Mouse (Mus musculus) adrenal gland, adult 2 months (tissue): ENCODE data around the gene Pkn1. TPM values are rescaled to one million over a fixed set of nuclear protein-coding genes. Genes with fewer than 3 reads are reported as not detected.

Experiments
- DNase-seq: peaks from one replicate; pipeline ENCODE4 v3.0.0; 2021
- polyA plus RNA-seq: library from polyadenylated mRNA; depleted of rRNA; stranded (reverse); fragments of >200 nt; gene quantifications from 2 replicates; pipeline ENCODE4 v1.2.3, GENCODE M21; 2012
- total RNA-seq, 2 experiments: library from RNA; stranded (reverse); gene quantifications; 2 replicates each; pipeline ENCODE4 v1.2.3; 2021

Gene Pkn1
- total and polyA plus RNA-seq, 3 experiments, result 110 to 164 (median 115) TPM

- DNase-seq, result peak; percentile 95
These were observed 25.9 kb upstream of the Pkn1 start for GRCm38 (mm10) chr8:83724697-83725482.

DNA sequence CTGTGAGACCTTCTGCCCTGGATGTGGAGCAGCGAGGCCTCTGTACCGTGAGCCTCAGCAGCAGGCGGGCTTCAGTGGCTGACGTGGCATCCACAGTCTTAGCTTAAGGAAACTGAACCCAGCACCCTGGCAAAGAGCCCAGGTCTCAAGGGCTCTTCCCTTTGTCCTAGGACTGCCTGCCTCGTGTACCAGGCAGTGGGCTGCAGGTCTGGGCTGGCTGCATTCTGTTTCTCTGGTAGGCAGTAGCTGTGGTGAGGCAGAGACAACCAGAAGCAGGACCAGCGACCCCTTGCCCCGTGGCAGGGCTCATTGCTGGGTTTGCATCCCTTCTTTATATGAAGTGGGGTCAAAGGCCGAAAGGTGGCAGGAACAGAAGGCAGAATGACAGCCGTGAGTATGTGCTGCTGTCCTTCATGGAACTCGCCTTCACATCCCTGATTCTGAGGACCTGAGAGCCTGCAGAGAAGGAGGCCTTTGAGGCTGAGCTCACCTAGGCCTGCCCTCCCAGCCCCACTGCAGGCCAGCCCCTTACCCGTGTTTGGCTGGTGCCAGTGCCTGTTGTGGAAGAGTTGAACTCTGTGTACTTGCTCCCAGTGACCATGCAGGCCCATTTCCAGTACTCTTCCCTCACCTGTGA is 24.6 kb upstream of the Pkn1 start:
- DNase-seq, result no peak

DNA sequence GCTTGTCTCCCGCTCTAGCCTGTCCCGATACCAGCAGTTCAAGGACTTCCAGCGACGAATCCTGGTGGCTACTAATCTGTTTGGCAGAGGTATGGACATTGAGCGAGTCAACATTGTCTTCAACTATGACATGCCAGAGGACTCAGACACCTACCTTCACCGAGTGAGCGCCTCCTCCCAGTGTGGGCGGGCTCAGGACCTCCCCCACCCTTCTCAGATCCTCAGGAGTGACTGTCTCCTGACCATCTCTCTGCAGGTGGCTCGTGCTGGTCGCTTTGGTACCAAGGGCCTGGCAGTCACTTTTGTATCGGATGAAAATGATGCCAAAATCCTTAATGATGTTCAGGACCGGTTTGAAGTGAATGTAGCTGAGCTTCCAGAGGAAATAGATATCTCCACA is 23.7 kb upstream of the Pkn1 start:
- no peak for DNase-seq

DNA sequence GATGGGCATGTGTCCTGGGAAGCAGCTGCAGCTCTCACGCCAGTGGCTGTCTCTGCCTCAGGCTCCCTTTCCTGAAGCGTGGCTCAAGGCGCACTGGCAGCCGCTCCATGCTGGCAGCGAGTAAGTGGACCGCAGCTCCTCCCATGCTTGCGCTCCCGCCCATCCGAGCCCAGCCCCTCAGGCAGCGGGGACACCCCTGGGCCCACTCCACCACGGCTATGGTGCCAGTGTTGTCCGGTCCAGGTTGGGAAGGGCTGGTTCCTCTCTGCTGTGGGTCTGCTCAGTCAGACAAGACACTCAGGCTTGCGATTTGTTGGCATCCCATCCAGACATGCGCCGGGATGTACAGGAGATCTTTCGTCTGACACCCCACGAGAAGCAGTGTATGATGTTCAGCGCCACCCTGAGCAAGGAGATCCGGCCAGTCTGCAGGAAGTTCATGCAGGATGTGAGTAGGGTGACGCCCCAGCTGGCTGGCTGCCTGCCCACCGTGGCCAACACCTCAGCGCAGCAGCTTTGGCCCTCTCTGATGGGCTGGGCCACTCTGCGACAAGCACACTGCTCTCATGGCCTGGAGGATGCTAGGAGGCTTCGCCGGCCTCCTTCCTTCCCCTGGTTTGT is 22.5 kb upstream of the Pkn1 start:
- DNase-seq, result peak; percentile 81

DNA sequence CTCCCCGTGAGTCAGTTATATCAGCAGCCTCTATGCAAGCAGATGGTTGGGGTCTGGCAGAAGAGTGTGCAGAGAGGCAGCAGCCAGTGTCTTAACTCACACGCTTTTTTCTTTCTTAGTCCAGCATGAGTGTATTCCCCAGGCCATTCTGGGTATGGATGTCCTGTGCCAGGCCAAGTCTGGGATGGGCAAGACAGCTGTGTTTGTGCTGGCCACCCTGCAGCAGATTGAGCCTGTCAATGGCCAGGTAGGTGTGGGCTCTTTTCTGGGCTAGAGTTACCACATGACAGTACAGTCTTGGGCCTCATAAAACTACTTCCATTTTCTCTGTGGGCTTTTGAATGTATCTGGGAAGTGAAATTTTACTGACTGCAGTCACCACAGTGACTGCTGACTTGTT is 20.7 kb upstream of the Pkn1 start:
- no peak for DNase-seq

- DNase-seq, result no peak
These were observed 20.1 kb upstream of the Pkn1 start for GRCm38 (mm10) chr8:83719048-83719447.

GRCm38 (mm10) chr8:83716563-83716962 is 17.6 kb upstream of the Pkn1 start:
- no peak for DNase-seq

GRCm38 (mm10) chr8:83715771-83716170 is 16.8 kb upstream of the Pkn1 start:
- no peak for DNase-seq

DNA sequence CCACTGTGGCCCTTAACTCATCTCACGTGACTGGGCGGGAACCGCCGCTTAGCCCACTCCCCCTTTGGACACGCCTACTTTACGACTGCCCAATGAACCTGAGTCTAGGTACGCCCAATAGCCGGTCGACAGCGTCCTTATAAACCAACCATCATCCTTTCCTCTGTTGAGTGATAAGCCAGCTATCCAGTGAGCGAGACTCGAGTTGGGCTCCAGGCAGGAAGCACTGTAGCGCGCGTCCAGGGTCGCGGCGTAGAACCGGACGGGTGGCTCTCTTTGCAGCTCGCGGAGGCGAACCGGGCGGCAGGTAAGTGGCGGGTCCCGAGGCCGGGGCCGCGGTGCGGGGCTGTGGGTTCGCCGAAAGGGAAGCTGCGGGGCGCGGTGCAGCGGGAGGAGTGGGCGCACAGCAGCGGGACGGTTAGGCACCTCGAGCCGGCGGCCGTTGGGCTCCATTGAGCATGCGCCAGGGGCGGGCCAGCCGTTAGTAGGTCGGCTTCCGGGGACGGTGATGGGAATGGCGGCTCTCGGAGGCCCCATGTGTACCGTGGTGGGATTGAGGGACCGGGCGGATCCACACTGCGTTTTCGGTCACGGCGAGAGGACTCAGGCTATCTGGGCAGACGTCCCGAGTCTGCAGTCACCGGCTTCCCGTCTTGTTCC is 16.2 kb upstream of the Pkn1 start, which contains the start of gene Ddx39:
TSS of gene Ddx39 (plus strand) at position 147 of the 660 bp plus-strand sequence.
- DNase-seq, result peak; percentile 98

DNA sequence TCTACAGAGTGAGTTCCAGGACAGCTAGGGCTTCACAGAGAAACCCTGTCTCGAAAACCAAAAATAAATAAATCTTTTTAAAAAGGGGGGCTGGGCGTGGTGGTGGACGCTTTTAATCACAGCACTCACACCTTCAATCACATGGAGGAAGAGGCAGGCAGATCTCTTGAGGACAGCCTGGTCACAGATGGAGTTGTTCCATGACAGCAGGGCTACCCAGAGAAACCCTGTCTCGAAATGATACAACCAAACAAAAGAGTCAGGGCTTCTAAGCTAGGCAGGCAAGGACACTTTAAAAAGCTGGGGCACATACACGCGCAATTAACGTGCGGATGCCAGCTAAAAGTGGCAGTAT is 15.7 kb upstream of the Pkn1 start:
- no peak for DNase-seq

DNA sequence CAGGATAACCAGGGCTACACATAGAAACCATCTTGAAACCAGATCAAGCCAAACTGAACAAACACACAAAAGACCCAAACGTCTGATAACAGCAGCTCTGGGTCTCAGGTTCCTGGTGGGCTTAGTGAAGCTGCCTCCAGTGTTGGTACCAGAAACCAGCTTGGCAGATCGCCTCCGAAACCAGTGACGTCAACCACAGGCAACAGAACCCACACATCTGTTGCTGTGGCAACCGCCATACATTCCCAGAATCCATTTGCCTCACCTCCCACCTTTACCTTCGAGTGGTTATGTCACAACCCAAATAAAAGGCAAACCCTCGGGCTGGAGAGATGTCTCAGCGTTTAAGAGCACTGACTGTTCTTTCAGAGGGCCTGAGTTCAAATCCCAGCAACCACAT is 8.6 kb upstream of the Pkn1 start:
- no peak for DNase-seq

GRCm38 (mm10) chr8:83706411-83706810 is 7.4 kb upstream of the Pkn1 start:
- no peak for DNase-seq

GRCm38 (mm10) chr8:83703426-83703825 is 4.4 kb upstream of the Pkn1 start:
- no peak for DNase-seq

GRCm38 (mm10) chr8:83700423-83701085 is 1.6 kb upstream of the Pkn1 start:
- no peak for DNase-seq

- no peak for DNase-seq
These were observed 587 bp upstream of the Pkn1 start for GRCm38 (mm10) chr8:83699566-83699965.

- DNase-seq, result peak; percentile 63
These were observed 703 bp downstream of the Pkn1 start for GRCm38 (mm10) chr8:83698291-83698660.

GRCm38 (mm10) chr8:83697374-83698220 is 1.4 kb downstream of the Pkn1 start:
- peak; percentile 92 for DNase-seq

- no peak for DNase-seq
These were observed 3.5 kb downstream of the Pkn1 start for GRCm38 (mm10) chr8:83695351-83696106.

DNA sequence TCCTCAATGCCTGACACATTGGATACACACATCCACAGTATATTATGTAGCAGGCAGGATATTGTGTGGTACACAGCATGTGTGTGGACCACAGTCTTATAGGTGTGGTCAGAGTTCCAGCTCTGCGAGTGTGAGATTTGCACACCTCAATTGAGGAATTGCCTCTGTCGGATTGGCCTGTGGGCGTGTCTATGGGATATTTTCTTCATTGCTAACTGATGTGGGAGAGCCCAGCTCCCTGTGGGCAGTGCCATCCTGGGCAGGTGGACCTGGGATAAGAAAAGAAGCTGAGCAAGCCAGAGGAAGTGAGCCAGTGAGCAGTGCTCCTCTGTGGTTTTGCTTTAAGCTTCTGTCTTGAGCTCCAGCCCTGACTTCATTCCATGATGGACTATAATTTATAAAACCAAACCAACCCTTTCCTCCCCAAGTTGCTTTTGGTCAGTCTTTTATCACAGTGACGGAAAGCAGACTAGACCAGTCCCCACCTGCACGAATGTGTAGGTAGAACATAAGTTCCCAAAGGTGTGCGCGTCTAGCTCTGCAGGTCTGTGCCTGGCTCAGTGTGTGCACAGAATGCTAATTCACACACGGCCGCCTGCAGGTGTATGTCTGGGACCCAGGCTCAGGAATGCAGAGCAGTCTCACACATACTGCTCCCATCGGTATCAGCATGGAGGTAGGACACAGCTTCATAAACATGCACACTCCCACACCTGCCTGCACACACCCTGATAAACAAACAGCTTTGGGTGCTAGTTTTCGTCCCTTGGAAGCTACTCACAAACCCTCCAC is 4.4 kb downstream of the Pkn1 start:
- DNase-seq, result no peak
